ENCODE assay signal across 8 mouse cellular contexts in genomic region chr11:108222616-108223015, GRCm38 (mm10).
DNase-seq lines count a peak whose midpoint lies in the region; ATAC-seq lines count a peak whose summit lies in the region.

No protein-coding gene starts in this region.

- H3K27me3 ChIP-seq in embryonic facial prominence, embryonic 11.5 days (ENCODE audit: control insufficient read depth, insufficient read depth, low read length): no peaks in the 10 kb centered on the region
- H3K27me3 ChIP-seq in intestine, embryonic 16.5 days (replicated peaks; ENCODE audit: control insufficient read depth, insufficient read depth, low read length): no peaks in the 10 kb centered on the region
- H3K27me3 ChIP-seq in midbrain, embryonic 16.5 days (ENCODE audit: control insufficient read depth, insufficient read depth, low read depth, low read length): no peaks in the 10 kb centered on the region
- H3K27me3 ChIP-seq in midbrain, embryonic 13.5 days: 0 out of 2 replicates have a peak, but pooled peaks cover 3% of the 10 kb centered on the region

- ATAC-seq in embryonic facial prominence, embryonic 11.5 days (replicated peaks; ENCODE audit: insufficient number of reproducible peaks, low FRiP score, low TSS enrichment, low read depth): no peak
- peak; percentile 29; the same call in 1 of the 2 replicates for ATAC-seq in intestine, embryonic 16.5 days
- no peak for ATAC-seq in midbrain, embryonic 16.5 days
- ATAC-seq in midbrain, embryonic 13.5 days: no peak

- WGBS in embryonic facial prominence, embryonic 11.5 days: 71% methylated on average over 8 of the region's 8 CpGs
- 70% methylated on average over 8 of the region's 8 CpGs for WGBS in intestine, embryonic 16.5 days
- WGBS in midbrain, embryonic 16.5 days: 83% methylated on average over 8 of the region's 8 CpGs
- WGBS in midbrain, embryonic 13.5 days: 85% methylated on average over 8 of the region's 8 CpGs

- H3K9me3 ChIP-seq in embryonic facial prominence, embryonic 11.5 days (replicated peaks; ENCODE audit: control insufficient read depth, low read length): no peaks in the 10 kb centered on the region
- H3K9me3 ChIP-seq in intestine, embryonic 16.5 days (ENCODE audit: control insufficient read depth, low read length): no peaks in the 10 kb centered on the region
- no peaks in the 10 kb centered on the region for H3K9me3 ChIP-seq in midbrain, embryonic 16.5 days (replicated peaks; ENCODE audit: control insufficient read depth, low read length, poor library complexity, severe bottlenecking)
- H3K9me3 ChIP-seq in midbrain, embryonic 13.5 days: no peaks in the 10 kb centered on the region

- H3K4me3 ChIP-seq in embryonic facial prominence, embryonic 11.5 days (ENCODE audit: low read depth, low read length): no peak overlapping the region
- H3K4me3 ChIP-seq in intestine, embryonic 16.5 days (ENCODE audit: low read length): no peak overlapping the region
- H3K4me3 ChIP-seq in midbrain, embryonic 16.5 days (ENCODE audit: low read depth, low read length): no peak overlapping the region
- no peak overlapping the region for H3K4me3 ChIP-seq in midbrain, embryonic 13.5 days (replicated peaks)

- peak; percentile 33 to 36 for DNase-seq in left cerebral cortex, adult 9 months (ENCODE audit: low spot score in 2 of 2)
- no peak for DNase-seq in left cerebral cortex, postnatal 36 days (ENCODE audit: low spot score in 2 of 2)
- peak; percentile 34 for DNase-seq in embryonic facial prominence, embryonic 11.5 days (ENCODE audit: low spot score)
- peak; percentile 70 for DNase-seq in naive thymus-derived CD4-positive, alpha-beta T cell, adult 2 months (ENCODE audit: low read depth)
- no peak for DNase-seq in cerebellum, postnatal 4 days (ENCODE audit: low spot score in 2 of 2)

- no peaks in the 10 kb centered on the region for H3K36me3 ChIP-seq in embryonic facial prominence, embryonic 11.5 days (replicated peaks; ENCODE audit: control insufficient read depth, insufficient read depth, low read depth, low read length)
- H3K36me3 ChIP-seq in intestine, embryonic 16.5 days (ENCODE audit: control insufficient read depth, insufficient read depth, low read length): no peaks in the 10 kb centered on the region
- H3K36me3 ChIP-seq in midbrain, embryonic 16.5 days (ENCODE audit: control insufficient read depth, insufficient read depth, low read length): no peaks in the 10 kb centered on the region
- no peaks in the 10 kb centered on the region for H3K36me3 ChIP-seq in midbrain, embryonic 13.5 days

- H3K4me1 ChIP-seq in embryonic facial prominence, embryonic 11.5 days (ENCODE audit: control insufficient read depth, insufficient read depth, low read length): no peaks in the 10 kb centered on the region
- H3K4me1 ChIP-seq in intestine, embryonic 16.5 days (ENCODE audit: control insufficient read depth, insufficient read depth, low read length): peaks cover 35% of the 10 kb centered on the region
- H3K4me1 ChIP-seq in midbrain, embryonic 16.5 days (ENCODE audit: control insufficient read depth, insufficient read depth, low read length): peaks cover 12% of the 10 kb centered on the region
- H3K4me1 ChIP-seq in midbrain, embryonic 13.5 days (replicated peaks): peaks cover 25% of the 10 kb centered on the region

- no peak overlapping the region for H3K9ac ChIP-seq in embryonic facial prominence, embryonic 11.5 days (replicated peaks; ENCODE audit: low read length)
- no peak overlapping the region for H3K9ac ChIP-seq in intestine, embryonic 16.5 days (ENCODE audit: low read depth, low read length)
- no peak overlapping the region for H3K9ac ChIP-seq in midbrain, embryonic 16.5 days (ENCODE audit: low read depth, low read length)
- no peak overlapping the region for H3K9ac ChIP-seq in midbrain, embryonic 13.5 days (replicated peaks)

- H3K27ac ChIP-seq in embryonic facial prominence, embryonic 11.5 days (replicated peaks; ENCODE audit: low read depth, low read length): no peak overlapping the region
- no peak overlapping the region for H3K27ac ChIP-seq in intestine, embryonic 16.5 days (ENCODE audit: low read length)
- H3K27ac ChIP-seq in midbrain, embryonic 16.5 days (ENCODE audit: low read length): no peak overlapping the region
- H3K27ac ChIP-seq in midbrain, embryonic 13.5 days: no peak overlapping the region

- peak overlapping the region; percentile 10; the same call in 1 of the 2 replicates for H3K4me2 ChIP-seq in embryonic facial prominence, embryonic 11.5 days (ENCODE audit: low read depth, low read length)
- no peak overlapping the region for H3K4me2 ChIP-seq in intestine, embryonic 16.5 days (ENCODE audit: low read depth, low read length)
- H3K4me2 ChIP-seq in midbrain, embryonic 16.5 days (ENCODE audit: low read length): no peak overlapping the region
- no peak overlapping the region for H3K4me2 ChIP-seq in midbrain, embryonic 13.5 days (replicated peaks)

- intact Hi-C loops in left cerebral cortex, postnatal 36 days (cut with DNase I): loop anchor here (5.0 kb wide), 2 partner anchors 70 to 120 kb away; partner anchors contain the start of genes Apoh and Prkca

Comparison
In these comparisons a context has a peak if more than half of its experiments do, and no peak if none do; other contexts are left out.
1. DNase-seq: peak in left cerebral cortex, adult 9 months (2 of 2), embryonic facial prominence, embryonic 11.5 days (single experiment) and naive thymus-derived CD4-positive, alpha-beta T cell, adult 2 months (single experiment); none in left cerebral cortex, postnatal 36 days (0 of 2) and cerebellum, postnatal 4 days (0 of 2).